Mouse (Mus musculus) ovary, postnatal 36 days (tissue): Measurements from ENCODE around the gene Grm3.

Experiments
- DNase-seq: peaks from one replicate; pipeline ENCODE4 v3.0.0; 2022; ENCODE audit warnings: low spot score, mixed read lengths

Gene Grm3

DNA sequence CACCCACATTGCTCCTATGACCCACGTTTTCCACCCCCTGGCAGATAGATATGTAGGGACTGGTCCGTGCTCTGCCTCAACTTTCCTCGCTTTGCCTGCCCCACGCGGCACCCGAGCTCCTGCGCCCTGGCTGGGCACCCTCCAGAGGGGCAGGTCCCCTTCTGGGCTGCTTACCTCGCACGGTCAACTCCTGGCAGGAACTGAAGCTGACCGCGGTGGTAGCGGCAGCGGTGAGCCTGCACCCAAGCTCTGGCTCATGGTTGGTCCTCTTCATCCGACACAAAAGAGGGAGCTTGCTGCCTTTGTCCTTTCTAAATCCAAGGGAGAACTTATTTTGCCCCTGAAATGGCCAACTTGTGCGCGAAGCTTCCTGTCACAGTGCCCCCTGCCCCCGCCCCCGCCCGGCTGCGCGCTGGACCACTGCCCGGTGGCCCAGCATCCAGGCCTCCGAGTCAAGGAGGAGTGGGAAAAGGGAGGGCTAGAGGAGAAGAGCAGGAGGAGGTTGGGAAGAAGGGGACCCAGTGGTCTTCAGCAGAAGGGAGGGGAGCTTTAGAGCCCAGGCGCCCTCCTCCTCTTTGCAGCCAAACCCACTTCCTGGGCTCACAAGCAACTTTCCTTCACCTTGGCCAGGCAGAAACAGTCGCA, at the start of gene Grm3:
TSS of gene Grm3 (minus strand) at position 215 of the 645 bp plus-strand sequence.
- DNase-seq = peak; percentile 3

DNA sequence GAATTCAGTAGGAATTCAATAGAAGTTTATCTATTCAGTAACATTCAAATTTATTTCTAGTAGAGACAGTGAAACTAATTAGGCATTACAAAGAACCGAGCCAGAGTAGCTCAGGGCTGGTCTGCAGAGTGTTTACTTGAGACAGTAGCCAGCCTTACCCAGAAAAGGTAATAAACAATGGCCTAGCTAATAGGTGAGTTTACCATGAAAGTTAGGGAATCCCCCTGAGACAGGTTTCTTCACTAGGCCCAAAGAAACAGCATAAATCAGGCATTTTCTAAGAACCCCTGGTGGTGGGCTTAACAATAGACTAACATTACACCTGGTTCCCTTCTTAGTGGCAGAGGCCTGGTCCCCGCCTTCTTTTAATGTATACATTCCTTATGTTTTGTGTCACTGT, 30.8 kb upstream of the Grm3 start:
- no peak for DNase-seq

GRCm38 (mm10) chr5:9748184-9748583, 23.2 kb upstream of the Grm3 start:
- DNase-seq = no peak

DNA sequence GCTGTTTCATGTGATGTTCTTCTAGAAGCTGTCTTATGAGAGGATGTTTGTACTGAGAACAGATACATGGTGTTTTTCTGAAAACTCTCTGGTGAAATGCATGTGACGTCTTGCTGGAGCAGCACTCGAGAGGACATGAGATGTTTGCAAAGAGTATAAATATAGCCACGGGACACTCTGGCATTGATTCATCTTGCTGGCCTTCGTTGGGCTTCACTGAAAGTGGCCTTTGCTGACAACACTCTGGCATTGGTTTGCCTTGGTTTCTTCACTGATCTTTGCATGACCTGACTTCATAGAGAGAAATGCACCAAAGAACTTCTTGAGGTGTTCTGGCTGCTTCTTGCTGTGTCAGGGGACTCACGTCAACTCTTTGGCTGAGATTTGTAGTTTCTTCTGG, 19.1 kb upstream of the Grm3 start:
- DNase-seq = no peak

DNA sequence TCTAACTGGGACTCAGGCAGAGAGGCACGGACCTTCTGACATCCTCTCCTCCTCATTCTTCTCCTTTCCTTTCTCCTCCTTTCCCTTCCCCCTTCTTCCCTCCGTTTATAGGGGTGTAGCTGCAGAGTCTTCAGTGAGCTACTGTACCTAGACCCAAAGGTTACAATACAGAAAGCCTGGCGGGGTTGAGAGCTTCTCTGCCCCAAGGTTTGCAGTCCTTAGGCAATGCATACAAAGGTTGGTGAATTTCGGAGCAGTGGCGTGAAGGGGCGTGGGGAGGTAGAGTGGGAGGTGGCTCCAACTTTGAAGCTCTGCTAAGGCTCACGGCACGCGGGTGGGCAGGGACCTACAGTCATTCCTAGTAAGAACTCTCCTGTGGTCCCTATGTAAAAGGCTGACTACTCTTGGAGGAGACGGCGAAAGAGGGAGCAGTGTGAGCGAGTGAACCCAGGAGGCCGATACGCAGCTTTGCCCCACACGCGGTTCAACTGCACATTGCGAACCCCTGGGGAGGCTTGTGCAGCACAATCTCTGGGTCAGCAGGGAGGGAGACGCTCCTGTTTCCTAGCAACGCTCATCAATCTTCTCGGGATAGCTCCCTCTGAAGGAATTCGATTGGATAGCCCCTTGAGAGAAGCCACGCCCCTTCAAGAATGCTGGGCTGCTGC, 765 bp upstream of the Grm3 start:
- DNase-seq = peak; percentile 20

- no peak for DNase-seq
Observed at GRCm38 (mm10) chr5:9724287-9724955, 549 bp downstream of the Grm3 start.

DNA sequence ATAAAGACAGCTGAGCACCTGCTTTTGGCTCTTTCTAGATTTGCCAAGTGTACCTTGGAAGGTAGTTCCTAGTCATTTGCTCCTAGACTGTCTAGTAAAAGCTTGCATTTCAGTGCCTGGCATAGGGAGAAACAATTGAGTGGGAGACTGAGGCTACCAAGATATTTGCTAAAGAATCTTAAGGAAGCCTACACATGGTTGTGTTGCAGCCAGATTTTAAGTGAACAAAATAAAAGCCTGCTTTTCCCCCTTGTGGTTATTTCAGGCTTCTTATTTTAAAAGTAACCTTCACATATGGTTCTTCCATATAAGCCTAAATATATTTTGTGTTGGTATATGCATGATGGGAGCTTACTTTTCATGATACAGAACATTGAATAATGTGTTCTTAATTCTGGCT, 3.8 kb downstream of the Grm3 start:
- DNase-seq = no peak

- no peak for DNase-seq
Observed at GRCm38 (mm10) chr5:9716295-9716694, 8.7 kb downstream of the Grm3 start.

GRCm38 (mm10) chr5:9707096-9707495, 17.9 kb downstream of the Grm3 start:
- no peak for DNase-seq

- no peak for DNase-seq
Observed at GRCm38 (mm10) chr5:9703385-9704009, 21.5 kb downstream of the Grm3 start.

GRCm38 (mm10) chr5:9702656-9703384, 22.1 kb downstream of the Grm3 start:
- DNase-seq = no peak

DNA sequence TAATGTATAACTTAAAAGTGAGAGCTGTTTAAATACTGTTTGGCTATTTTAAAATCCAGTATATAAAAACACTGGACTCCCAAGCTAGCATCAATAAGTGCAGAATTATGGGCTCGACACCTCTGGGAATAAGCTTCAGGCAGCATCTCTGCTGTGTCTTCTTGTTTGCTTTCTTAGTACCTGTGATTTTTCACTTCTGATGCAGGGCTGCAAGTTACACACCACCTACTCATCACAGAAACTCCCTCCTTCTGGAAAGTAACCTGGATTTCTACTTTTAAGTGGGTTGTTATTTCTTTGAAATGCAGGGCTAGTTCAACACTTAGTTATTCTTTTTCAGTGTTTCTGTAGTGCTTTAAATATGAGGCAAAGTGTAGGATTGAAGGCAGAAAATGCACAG, 32.6 kb downstream of the Grm3 start:
- no peak for DNase-seq

DNA sequence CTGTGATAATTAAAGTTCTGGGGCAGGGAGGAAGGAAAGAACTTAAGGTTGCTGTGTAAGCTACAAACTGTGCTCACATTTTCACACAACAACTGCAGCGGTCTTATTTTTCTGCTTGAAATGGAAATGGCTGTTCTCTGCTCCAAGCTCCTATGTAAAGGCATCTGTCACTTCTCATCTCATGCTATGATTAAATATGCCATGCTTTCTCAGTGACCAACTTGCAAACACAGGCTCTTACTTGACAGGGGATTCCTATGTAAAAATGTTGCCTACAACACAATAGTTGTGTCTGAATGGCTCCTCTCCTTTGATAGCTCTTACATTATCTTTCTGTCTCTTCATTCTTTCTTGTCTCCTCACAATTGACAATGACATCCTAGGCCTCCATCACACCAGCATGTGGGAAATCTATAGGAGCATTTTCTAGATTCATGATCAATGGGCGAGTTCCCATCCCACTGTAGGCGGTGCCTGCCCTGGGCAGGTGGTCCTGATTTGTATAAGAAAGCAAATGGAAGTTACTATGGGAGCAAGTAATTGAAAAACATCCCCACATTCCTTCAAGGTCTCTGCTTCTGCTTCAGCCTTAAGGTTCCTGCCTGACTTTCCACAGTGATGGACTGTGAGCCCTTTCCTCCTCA, 34.2 kb downstream of the Grm3 start:
- DNase-seq = no peak

- no peak for DNase-seq
Observed at GRCm38 (mm10) chr5:9690192-9690591, 34.8 kb downstream of the Grm3 start.

DNA sequence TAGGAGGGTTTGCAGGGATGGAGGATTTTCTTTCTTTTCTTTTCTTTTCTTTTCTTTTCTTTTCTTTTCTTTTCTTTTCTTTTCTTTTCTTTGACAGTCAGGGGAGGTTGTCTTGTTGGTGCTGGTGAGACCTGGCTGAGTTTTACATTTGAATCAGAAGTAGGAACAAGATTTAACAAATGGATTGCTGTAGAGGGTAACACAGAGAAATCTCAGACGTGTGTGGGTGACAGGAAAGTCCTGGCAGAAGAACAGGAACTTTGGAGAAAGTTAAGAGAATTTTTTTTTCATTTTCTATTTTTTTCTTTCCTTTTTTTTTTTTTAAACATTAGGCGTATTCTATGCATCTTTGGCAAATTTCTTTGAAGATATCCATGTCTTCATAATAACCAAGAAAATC, 41.8 kb downstream of the Grm3 start:
- no peak for DNase-seq

- DNase-seq = no peak
Observed at GRCm38 (mm10) chr5:9669002-9669401, 56.0 kb downstream of the Grm3 start.

DNA sequence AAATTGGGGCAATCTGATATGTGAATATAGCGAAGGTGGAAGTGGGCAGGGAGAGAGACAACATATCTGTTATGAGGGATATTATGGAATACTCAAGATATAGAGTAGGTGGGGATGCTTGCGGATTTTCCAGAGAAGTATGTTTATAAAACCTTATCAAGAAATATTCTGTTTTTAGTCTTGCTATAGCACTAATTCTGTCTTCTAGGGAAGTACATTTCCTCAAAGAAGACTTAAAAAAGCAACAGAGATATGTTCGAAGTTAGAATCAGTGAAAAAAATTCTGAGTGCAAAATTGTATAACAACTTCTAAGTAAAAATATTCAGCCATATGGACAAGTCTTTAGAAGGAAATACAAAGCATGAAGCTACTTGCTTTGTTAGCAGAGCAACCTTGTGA, 61.6 kb downstream of the Grm3 start:
- no peak for DNase-seq

- DNase-seq = no peak
Observed at GRCm38 (mm10) chr5:9661870-9662589, 62.9 kb downstream of the Grm3 start.

GRCm38 (mm10) chr5:9638612-9639011, 86.4 kb downstream of the Grm3 start:
- no peak for DNase-seq

- DNase-seq = peak; percentile 25
Observed at GRCm38 (mm10) chr5:9627220-9627619, 97.8 kb downstream of the Grm3 start.

- no peak for DNase-seq
Observed at GRCm38 (mm10) chr5:9624396-9624795, 100.6 kb downstream of the Grm3 start.
